Mouse (Mus musculus) heart, embryonic 12.5 days (tissue): ENCODE results near the gene Polr2f. TPM values are rescaled to one million over a fixed set of nuclear protein-coding genes. Genes with fewer than 3 reads are reported as not detected.

Source experiments
- ATAC-seq: fragments of 200-750 bp; cut with Nextera tagmentation; 2 replicates; pipeline ENCODE4 v1.8.0; 2017; ENCODE audit warnings: moderate TSS enrichment, moderate library complexity; ENCODE audit not compliant: insufficient number of reproducible peaks, low FRiP score
- H3K27ac ChIP-seq: fragments of 300-500 bp; sonication (generic); 2 replicates; pipeline ENCODE4 v1.5.1; 2016; ENCODE audit warnings: mild to moderate bottlenecking, moderate library complexity; ENCODE audit not compliant: poor library complexity, severe bottlenecking
- H3K27me3 ChIP-seq: fragments of 300-500 bp; sonication (generic); replicated peaks from 2 replicates; pipeline ENCODE4 v1.6.1; 2016; ENCODE audit warnings: mild to moderate bottlenecking, moderate library complexity
- H3K36me3 ChIP-seq: fragments of 300-500 bp; sonication (generic); 2 replicates; pipeline ENCODE4 v1.6.1; 2016; ENCODE audit warnings: mild to moderate bottlenecking, moderate library complexity
- H3K4me1 ChIP-seq: fragments of 300-500 bp; sonication (generic); replicated peaks from 2 replicates; pipeline ENCODE4 v1.6.1; 2016; ENCODE audit warnings: mild to moderate bottlenecking
- H3K4me2 ChIP-seq: fragments of 300-500 bp; sonication (generic); 2 replicates; pipeline ENCODE4 v1.6.1; 2016; ENCODE audit warnings: mild to moderate bottlenecking, moderate library complexity
- H3K4me3 ChIP-seq: fragments of 300-500 bp; sonication (generic); 2 replicates; pipeline ENCODE4 v1.5.1; 2016; ENCODE audit warnings: mild to moderate bottlenecking
- H3K9ac ChIP-seq: fragments of 300-500 bp; sonication (generic); 2 replicates; pipeline ENCODE4 v1.6.1; 2016; ENCODE audit warnings: mild to moderate bottlenecking, moderate library complexity
- H3K9me3 ChIP-seq: fragments of 300-500 bp; sonication (generic); replicated peaks from 2 replicates; pipeline ENCODE4 v1.6.1; 2016; ENCODE audit warnings: mild to moderate bottlenecking, moderate library complexity
- WGBS: fragments of 180-500 bp; shearing (Covaris S2); methylation state at CpG from one replicate; pipeline ENCODE4 v1.1.7; 2016; 5-methylcytosine and 5-hydroxymethylcytosine counted together
- polyA plus RNA-seq: library from polyadenylated mRNA; unstranded; fragments of >200 nt; fragmentation: Nextera tagmentation; extraction: Ambion mirVana; gene quantifications from 2 replicates; pipeline ENCODE4 v1.2.1, GENCODE M21; 2016

The Polr2f gene
- polyA plus RNA-seq, 1 experiment from 2014 or later: 289 TPM

DNA sequence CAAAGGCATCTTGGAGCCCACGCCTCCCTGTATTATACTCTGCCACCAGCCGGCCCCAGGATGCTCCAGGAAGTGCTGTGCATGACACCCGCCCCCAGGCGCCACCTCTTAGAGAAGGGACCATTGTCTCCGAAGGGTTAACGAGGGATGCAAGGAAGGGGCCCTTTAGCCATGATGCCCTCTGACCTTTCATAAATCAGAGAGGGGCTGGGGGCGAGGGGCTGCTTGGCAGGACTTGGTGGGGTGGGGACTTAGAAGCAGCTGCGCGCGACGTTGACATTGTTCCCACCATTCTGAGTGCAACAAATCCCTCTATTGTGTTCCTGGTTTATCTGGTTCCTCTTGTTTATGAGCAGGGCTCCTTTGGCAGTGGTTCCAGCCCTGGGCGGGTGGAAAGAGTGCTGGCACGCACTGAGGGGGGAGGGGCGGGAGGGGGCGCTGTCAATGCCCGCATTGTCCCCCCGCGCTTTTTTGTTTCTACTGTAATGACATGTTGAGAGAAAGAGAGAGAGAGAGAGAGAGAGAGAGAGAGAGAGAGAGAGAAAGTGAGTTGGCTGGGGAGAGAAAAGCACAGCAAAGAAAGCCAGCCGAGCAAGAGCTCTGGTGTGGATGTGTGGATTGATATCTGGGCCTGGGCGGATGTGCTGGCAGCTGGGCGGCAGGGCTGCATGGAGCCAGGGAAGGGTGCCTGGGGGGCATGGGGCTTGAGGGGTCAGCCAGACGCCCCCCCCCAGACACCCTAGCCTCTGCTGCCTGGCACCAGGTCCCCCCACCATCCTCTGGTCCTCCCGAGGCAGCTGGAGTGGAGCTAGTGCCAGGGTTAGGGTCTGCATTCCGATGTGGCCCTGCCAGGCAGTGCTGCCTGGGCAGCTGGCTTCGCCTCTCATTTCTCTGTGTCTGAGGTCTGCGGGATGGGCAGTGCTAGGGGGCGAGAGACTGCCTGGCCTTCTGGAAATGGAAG lies 52.4 kb downstream of the Polr2f start:
- H3K36me3 ChIP-seq: no peaks in the 10 kb centered on the region
- no peak overlapping the region for H3K4me3 ChIP-seq
- H3K27me3 ChIP-seq: no peaks in the 10 kb centered on the region
- 42% methylated on average over 27 of the region's 27 CpGs for WGBS
- peak overlapping the region; percentile 41 for H3K4me2 ChIP-seq
- peak overlapping the region; percentile 70 for H3K27ac ChIP-seq
- H3K9ac ChIP-seq: 0 out of 2 replicates have a peak overlapping the region, but pooled peaks have one; percentile 48
- peak; percentile 74 for ATAC-seq
- H3K4me1 ChIP-seq: peaks cover 39% of the 10 kb centered on the region
- H3K9me3 ChIP-seq: 0 out of 2 replicates have a peak, but pooled peaks cover 3% of the 10 kb centered on the region

DNA sequence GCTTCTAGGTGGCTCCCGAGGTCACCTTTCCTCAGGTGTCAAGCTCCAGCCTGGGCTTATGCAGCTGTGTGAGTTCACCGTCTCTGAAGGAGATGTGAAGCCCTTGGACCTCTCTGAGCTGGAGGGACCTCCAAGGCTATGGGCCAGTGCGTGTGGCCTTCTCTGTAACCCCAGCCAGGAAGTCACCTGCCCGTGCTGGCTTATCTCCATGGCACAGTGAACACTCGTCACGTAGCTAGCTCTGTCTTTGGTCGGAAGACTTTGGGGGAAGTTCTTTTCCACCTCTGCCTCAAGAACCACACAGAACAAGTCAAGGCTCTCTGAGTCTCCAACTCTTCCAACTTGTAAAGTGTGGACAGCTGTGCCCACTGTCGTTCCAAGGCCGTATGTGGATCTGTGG lies 53.2 kb downstream of the Polr2f start:
- Histone ChIP-seq H3K27ac (no peak overlapping the region), H3K4me3 (no peak overlapping the region), H3K27me3 (no peaks in the 10 kb centered on the region), H3K9ac (no peak overlapping the region), H3K36me3 (no peaks in the 10 kb centered on the region), H3K4me1 (peaks cover 46% of the 10 kb centered on the region), H3K9me3 (0 out of 2 replicates have a peak, but pooled peaks cover 3% of the 10 kb centered on the region), H3K4me2 (no peak overlapping the region)
- no peak for ATAC-seq
- WGBS: 56% methylated on average over 9 of the region's 9 CpGs

- H3K4me1 ChIP-seq: peaks cover 47% of the 10 kb centered on the region
- 80% methylated on average over 2 of the region's 2 CpGs for WGBS
- H3K9me3 ChIP-seq: 0 out of 2 replicates have a peak, but pooled peaks cover 3% of the 10 kb centered on the region
- H3K9ac ChIP-seq: no peak overlapping the region
- no peak overlapping the region for H3K27ac ChIP-seq
- no peak overlapping the region for H3K4me2 ChIP-seq
- no peak for ATAC-seq
- no peaks in the 10 kb centered on the region for H3K36me3 ChIP-seq
- H3K27me3 ChIP-seq: no peaks in the 10 kb centered on the region
- H3K4me3 ChIP-seq: no peak overlapping the region
Measured at GRCm38 (mm10) chr15:79194946-79195345, 54.1 kb downstream of the Polr2f start.

DNA sequence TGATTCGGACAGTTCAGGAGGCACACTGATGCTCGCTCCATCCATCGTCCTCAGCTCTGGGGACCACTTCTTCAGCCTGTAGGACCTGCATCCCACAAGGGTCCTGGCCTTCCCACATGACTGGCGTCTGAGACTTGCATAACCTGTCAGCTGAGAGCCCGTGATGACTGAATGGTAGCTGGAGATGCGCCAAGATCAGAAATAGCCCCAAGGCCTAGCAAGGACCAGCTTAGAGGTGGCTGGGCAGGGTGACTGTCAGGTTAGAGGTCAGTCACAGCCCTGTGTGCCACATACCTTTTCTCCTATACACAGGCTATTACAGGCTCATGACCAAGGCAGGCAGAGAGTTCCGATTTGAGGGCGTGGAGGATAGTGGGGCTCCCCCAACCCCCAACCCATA lies 54.7 kb downstream of the Polr2f start:
- no peaks in the 10 kb centered on the region for H3K27me3 ChIP-seq
- H3K36me3 ChIP-seq: no peaks in the 10 kb centered on the region
- no peak overlapping the region for H3K4me2 ChIP-seq
- 0 out of 2 replicates have a peak overlapping the region, but pooled peaks have one; percentile 8 for H3K27ac ChIP-seq
- 0 out of 2 replicates have a peak, but pooled peaks cover 3% of the 10 kb centered on the region for H3K9me3 ChIP-seq
- H3K4me3 ChIP-seq: no peak overlapping the region
- peaks cover 47% of the 10 kb centered on the region for H3K4me1 ChIP-seq
- 0 out of 2 replicates have a peak, but pooled peaks have one; percentile 13 for ATAC-seq
- 60% methylated on average over 8 of the region's 8 CpGs for WGBS
- no peak overlapping the region for H3K9ac ChIP-seq

- Histone ChIP-seq H3K9me3 (no peaks in the 10 kb centered on the region), H3K4me2 (no peak overlapping the region), H3K36me3 (no peaks in the 10 kb centered on the region), H3K27ac (no peak overlapping the region), H3K9ac (no peak overlapping the region), H3K4me1 (peaks cover 48% of the 10 kb centered on the region), H3K4me3 (no peak overlapping the region), H3K27me3 (peaks cover 18% of the 10 kb centered on the region)
- no peak for ATAC-seq
- WGBS: 86% methylated on average over 12 of the region's 12 CpGs
Measured at GRCm38 (mm10) chr15:79199390-79199976, 58.7 kb downstream of the Polr2f start.

Other genes with a start within 250 kb of the Polr2f start
- gene Gm49510, start 241.3 kb upstream of the Polr2f start, polyA plus RNA-seq: 0.15 and 0.47 TPM in 2 replicates
- 26.2 and 26.8 TPM in 2 replicates for gene Sh3bp1, start 241.2 kb upstream of the Polr2f start, polyA plus RNA-seq
- 33.4 and 34.2 TPM in 2 replicates for gene Pdxp, start 227.1 kb upstream of the Polr2f start, polyA plus RNA-seq
- gene Lgals1, start 214.3 kb upstream of the Polr2f start, polyA plus RNA-seq: 667 and 690 TPM in 2 replicates
- 37.9 and 39.9 TPM in 2 replicates for gene Nol12, start 206.1 kb upstream of the Polr2f start, polyA plus RNA-seq
- 59.4 and 64.1 TPM in 2 replicates for gene Triobp, start 193.3 kb upstream of the Polr2f start, polyA plus RNA-seq
- 294 and 300 TPM in 2 replicates for gene H1f0, start 112.6 kb upstream of the Polr2f start, polyA plus RNA-seq
- not detected in 2 replicates for gene Galr3, start 99.1 kb upstream of the Polr2f start, polyA plus RNA-seq
- 29.0 and 30.0 TPM in 2 replicates for gene Ankrd54, start 78.1 kb upstream of the Polr2f start, polyA plus RNA-seq
- 165 TPM in 2 replicates for gene Eif3l, start 65.8 kb upstream of the Polr2f start, polyA plus RNA-seq
- 24.2 and 24.3 TPM in 2 replicates for gene Micall1, start 32.1 kb upstream of the Polr2f start, polyA plus RNA-seq
- gene 1700088E04Rik, start 244 bp downstream of the Polr2f start, polyA plus RNA-seq: 6.3 and 6.6 TPM in 2 replicates
- gene Sox10, start 24.2 kb downstream of the Polr2f start, polyA plus RNA-seq: 0.28 and 0.44 TPM in 2 replicates
- gene Pick1, start 88.2 kb downstream of the Polr2f start, polyA plus RNA-seq: 33.8 and 37.6 TPM in 2 replicates
- 0.49 and 1.0 TPM in 2 replicates for gene Gm49486, start 88.4 kb downstream of the Polr2f start, polyA plus RNA-seq
- 0.36 and 0.65 TPM in 2 replicates for gene Slc16a8, start 113.8 kb downstream of the Polr2f start, polyA plus RNA-seq
- 9.3 and 11.9 TPM in 2 replicates for gene Baiap2l2, start 144.5 kb downstream of the Polr2f start, polyA plus RNA-seq
- gene Pla2g6, start 187.4 kb downstream of the Polr2f start, polyA plus RNA-seq: 12.1 and 14.4 TPM in 2 replicates
- gene Maff, start 205.6 kb downstream of the Polr2f start, polyA plus RNA-seq: 1.9 and 2.6 TPM in 2 replicates